Mouse (Mus musculus): Measurements from ENCODE around the gene Hoxd11. TPM values are rescaled to one million over a fixed set of nuclear protein-coding genes. Genes with fewer than 3 reads are reported as not detected.

Hoxd11 gene
- polyA plus RNA-seq (2012; rRNA removed) = 0.44 and 0.76 TPM in 2 replicates

DNA sequence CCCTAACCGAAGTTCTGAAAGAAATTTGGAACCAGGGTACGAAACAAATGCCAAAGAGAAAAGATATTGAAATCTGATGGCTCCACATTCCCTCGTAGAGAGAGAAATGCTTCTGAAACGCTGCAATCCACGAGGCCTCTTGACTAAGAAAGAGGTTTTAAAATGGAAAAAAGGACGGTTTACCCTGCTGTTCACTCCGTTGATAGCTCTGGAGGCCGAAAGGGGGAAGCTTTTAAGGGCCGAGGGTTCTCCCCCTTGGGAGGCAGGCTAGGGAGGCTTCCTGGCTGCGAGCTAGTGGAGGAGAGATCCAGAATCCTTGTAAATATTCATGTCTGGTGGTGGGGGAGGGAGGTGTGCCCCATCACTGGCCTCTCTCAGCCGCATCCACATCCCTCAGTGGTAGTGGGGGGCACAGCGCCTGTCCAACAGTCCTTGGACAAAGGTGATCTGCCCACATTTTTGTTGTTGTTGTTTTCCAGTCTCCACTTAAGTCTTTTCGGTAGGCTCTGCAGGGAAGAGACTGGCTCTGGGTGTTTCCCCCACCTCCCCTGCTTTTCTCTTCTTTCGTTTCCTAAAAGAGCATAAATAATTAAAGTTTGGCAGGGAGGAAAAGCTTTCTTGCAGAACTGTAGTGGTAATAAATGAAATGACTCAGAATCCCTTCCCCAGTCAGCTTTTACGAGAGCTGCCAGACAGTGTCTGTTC is at the start of gene Hoxd11:
Hoxd11 (plus strand) TSS at position 667 of the 705 bp plus-strand sequence.
- DNase-seq (ENCODE audit: low read depth) = no peak

DNA sequence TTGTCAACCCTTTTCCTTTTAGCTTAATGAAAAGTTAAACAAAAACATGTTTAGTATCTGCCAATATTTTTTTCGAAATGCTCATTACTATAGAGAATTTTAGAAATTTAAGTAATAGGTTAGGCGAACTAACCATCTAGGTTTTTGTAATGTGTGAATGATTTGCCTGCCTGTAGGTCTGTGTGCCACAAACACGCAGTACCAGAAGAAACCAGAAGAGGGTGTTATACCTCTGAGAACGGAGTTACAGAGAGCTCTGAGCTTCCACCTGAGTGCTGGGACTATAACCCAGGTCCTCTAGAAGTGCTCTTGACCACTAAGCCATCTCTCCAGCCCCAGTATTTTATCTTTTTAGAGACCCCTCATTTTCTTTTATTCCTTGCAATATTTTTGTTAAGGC is 43.9 kb upstream of the Hoxd11 start:
- DNase-seq (ENCODE audit: low read depth) = no peak

DNA sequence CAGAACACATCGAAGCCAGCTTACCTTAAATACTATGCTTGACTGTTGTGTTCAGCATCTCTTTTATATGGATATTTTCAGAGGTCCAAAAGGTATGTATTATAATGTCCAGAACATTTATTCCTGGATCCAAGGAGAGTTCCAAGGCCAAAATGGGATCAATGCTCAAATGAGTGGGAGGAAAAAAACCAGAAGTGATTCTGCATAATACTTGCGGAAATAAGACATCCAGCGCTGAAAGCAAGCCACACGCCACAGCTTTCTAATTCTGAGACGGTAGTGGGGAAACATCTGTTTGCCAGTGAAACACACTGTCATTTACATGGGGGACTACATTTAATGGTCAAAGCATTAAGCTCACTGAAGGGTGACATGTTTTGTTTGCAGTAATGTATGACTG is 36.9 kb upstream of the Hoxd11 start:
- no peak for DNase-seq (ENCODE audit: low read depth)

DNA sequence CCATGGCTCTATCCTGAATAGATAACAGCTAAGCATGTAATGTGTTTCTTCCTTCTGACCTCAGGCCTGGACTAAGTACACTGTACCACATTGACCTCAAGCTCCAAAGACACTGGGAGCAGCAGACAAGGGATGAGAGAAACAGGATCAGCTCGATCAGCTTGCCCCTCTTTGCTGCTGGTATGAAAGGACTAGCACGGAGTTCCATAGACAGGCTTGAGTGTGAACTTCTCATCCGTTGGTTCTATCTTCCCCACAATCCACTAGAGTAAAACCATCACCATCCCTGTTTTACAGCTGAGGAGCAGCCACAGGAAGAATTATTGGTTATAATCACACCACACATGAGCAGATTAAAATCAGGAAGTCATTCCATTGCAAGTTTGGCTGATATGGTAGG is 33.7 kb upstream of the Hoxd11 start:
- DNase-seq (ENCODE audit: low read depth) = no peak

DNA sequence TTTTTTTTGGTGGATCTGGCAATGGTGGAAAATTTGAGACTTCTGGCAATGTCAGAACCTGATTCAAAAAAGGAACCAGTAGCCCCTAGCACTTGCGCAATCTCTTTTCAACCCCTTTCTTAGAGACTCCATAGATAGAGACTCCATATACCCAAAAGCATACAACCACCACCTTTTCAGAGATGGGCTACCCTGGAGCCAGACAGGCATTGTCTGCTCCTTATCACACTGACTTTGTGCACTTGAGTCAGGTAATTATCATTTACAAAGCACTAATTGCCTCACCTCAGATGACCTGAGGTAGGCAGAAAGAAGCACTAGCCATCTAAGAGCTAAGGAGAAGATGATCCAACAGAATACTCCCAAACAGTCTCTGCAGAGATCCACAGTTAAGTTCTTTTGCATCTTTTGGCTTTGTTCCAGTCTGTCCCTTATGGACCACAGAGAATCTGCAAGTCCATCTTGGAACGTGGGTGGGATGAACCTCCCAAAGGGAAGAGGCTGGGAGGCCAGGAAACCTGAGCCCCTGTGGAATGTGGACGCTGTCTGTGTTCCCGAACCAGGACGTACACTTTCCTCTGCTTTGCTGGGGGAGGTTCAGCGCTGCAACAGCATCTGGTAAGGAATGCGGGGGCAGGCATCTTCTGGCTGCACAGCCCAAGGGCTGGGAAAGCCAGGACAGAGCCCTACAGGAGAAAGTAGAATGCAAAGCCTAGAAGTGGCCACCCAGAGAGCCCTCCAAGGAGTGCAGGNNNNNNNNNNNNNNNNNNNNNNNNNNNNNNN is 32.1 kb upstream of the Hoxd11 start:
- no peak for DNase-seq (ENCODE audit: low read depth)

DNA sequence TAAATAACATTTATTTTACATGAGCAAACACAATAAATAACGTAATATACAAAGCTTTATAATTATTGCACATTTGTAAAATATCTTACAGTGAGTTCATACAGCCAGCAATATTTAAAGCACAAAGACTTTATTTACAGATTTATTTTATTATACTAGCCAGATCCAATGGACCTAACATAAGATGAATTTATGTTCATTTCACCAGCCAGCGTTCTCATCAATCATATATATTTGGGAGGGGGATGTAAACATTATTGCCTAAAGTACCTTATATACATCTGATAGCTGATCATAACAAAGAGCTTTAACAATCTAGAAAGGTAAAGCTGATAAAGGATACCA is 26.4 kb upstream of the Hoxd11 start:
- DNase-seq (ENCODE audit: low read depth) = no peak

DNA sequence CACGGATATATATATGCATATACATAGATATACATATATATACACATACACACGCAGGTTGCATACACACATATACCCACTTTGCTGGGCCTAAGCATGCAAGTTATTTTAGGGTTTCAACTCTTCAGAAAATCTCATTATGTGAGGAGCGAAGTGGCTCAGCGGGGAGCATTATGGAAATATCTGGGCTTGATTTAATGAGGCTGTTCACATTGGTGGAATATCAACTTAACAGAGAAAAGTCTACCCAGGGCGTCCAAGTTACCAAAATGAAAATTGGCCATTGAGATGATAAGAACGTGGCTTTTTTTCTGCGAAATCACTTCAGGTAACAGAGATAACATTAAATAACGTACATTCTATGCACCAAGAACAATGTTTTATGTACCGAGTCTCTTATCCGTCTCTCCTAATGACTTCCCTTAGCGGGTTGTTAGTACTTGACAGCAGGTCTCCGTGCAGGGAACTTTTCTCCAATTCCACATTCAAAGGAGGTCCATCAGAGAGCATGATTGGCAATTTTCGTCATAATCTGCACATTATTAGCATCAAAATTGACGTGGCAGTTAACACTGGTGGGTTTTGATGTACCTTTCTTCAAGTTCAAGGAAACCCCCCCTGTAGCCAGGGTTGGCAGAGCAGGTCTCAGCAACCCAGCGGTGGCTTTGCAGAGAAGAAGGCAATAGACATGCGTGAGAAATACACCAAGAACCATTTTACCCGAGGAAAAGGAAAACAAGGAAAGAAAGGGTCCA is 25.4 kb upstream of the Hoxd11 start:
- DNase-seq (ENCODE audit: low read depth) = no peak

DNA sequence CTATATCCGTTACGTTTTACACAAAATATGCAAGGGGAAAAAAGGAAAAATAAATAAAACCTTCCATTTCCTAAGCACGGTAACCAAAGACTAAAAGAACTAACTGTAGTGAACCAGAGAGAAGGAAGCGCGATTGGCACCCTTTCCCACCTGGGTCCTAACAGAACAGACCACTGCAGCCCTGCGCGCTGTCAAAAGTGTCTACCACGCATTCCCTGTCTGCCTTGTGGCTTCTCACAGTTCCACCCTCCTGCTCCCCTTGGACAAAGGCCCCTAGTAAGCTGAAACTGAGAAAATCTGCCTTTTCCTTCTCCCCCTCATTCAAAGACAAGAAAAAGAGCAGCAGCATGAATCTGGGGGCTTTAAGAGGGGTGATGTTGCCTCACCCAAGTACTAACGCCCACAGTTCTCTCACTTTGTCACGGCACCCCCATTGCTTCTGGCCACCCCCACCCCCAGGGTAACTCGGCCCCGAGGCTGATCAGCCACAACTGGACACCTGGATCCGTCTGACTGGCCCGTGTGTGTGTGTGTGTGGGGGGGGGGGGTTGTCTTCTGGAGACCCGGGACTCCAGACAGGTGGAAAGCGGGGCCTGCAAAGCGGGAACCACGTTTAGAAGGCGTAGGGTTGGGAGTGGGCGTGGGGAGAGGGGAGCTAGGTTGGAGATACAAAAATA is 24.5 kb upstream of the Hoxd11 start:
- DNase-seq (ENCODE audit: low read depth) = no peak

DNA sequence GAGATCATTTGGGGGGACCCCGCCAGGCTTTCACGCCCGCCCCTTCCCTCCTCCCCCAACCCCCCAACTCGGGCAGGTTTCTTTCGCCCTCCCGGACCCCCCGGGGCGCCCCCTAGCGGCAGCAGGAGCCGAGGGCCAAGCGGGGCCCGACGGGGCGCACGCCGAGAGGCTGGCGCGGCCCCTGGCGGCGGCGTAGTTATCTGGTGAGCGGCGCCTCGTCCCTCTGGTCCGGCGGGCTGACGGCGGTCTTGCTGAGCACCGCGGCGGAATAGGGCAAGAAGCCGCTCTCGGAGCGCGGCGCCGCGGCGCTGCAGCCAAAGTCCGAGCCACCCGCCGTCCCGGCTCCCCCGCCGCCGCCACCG is 24.0 kb upstream of the Hoxd11 start:
- no peak for DNase-seq (ENCODE audit: low read depth)

DNA sequence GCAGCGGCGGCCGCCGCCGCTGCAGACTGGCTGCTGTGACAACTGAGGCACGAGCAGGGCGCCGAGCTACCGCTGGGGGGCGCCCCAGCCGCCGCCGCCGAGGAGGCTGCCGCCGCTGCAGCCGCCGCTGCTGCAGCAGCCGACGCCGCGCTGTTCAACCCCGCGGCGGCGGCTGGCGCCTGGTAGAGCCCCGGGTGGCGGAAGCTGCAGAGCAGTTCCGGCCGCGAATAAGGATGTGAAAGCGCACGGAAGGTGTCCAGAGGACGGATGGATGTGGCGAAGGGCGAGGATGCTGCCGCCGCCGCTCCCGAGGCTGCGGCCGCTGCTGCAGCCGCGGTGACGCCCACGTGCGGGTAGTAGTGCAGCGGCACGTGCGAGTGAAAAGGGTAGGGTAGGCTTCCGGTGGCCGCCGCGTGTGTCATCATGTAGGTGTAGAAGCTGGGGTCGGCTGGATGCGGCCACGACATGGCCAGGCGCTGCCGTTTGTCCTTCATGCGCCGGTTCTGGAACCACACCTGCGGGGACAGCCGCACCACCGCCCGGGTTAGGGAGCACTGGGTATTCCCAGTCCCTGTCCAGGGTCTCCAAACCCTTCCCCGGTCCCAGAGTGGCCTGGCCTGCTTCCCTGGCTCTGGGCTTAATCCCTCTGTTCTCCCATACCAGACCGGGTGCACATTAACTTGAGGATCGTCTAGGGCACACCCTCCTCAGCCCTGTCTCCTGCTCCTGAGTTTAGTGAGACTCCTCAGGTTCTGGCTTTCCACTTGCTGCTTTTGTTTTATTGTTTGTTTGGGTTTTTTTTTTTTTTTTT is 23.3 kb upstream of the Hoxd11 start:
- no peak for DNase-seq (ENCODE audit: low read depth)

DNA sequence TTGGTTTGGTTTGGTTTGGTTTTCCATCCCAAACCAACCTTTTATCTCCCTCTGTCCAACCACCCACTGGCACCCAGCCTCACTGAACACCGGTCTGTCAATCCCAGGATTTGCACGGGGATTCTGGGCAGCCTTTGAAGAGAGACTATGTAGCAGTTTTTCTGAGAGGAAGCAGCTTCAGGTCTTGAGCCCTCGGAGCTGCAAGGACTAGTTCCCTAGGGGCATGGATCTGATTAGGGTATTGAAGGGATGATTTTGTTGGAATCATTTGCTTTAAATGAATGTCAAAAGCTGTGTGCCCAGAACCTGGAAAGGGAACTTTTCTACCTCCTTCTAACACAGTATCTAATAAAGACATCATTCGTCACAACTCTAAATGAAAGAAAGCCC is 22.7 kb upstream of the Hoxd11 start:
- DNase-seq (ENCODE audit: low read depth) = no peak

DNA sequence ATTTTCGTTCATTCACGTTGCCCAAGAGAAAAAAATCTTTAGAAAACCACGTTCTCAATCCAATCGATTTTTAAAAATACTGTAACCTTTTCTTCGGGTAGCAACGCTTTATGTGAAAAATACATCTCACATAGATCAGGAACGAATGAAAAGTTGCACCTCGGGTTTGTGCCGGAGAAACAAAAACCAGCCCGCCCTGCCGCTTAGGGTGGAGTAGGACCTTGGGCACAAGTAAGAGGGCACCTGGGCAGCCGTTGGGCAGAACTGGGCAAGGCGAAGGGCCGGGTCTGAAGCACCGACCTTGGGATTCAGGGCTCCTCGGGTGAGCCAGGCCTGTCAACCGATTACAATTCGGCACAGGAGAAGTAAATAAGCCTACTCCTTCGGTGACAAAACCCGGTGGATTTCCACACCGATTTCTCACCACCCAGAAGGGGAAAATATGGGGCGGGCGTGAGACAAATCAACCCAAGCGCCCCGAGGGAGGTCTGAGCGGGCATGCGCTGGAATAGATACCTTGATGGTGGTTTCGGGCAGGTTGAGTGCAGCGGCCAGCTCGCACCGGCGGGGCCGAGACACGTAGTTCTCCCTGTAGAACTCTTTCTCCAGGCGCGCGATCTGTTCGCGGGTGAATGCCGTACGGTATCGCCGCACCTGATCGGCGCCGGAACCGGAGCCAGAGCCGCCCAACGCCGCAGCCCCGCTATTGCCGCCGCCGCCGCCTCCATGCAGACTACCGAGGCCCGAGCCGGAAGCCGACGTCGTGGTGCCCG is 21.9 kb upstream of the Hoxd11 start:
- DNase-seq (ENCODE audit: low read depth) = no peak

DNA sequence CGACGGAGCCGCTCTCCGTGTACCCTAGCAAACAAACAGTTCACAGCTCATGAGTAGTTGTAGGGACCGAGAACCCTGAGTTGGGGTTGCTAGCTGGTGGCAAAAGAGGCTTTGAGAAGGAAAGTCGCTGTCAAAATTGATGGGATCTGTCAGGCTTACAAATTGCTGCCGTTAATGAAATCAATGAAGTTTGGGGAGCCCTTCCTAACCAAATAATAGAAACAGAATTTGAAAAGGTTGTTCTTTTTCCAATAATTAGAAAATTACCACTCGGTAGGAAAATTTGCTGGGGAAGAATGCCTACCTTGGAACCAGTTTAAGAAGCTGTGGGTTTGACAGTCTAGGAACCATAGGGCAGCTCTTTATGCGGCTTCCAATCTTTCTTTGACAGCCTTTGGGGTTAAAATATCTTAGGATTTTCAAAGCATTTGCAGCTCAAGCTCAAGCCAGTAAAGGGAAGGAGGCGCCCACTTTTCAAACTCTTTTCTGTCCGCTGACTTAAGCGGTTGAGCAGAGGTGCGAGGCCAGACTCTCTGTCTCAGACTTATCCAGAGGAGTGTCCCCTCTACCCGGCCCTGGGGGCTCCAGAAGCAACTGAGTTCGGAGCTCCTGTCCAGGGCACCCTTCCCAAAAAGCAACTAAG is 21.2 kb upstream of the Hoxd11 start:
- no peak for DNase-seq (ENCODE audit: low read depth)

DNA sequence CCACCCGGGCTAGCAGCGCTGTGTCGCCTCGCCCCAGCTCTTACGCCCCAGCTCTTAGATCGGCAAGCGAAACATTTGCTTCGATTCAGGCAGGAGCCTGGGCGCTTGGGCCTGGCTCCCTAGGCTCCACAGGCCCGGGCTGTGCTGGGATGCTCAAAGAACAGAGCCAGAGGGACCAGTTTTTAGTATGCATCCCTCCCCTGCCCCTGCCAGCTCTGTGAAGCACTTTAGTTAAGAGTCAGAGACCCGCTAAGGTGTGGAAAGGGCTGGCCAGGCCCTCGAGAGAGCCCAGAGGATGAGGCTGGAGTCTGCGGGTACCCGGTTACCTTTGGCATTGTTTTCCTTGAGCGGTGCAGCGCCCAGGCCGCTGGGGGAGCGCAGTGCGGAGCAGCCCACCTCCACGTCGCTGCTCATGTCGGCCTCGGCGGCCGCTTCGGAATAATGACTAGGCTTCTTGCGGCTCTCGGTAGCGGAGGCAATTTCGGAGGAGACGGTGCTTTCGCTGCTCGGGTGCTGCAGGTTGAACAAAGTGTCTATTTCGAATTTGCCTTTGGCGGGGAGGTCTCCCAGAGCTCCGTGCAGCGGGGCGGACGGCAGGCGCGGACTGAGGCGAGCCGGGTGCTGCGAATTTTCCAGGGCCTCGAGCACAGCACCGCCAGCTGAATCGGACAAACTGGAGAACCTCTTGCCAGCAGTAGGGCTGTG is 20.5 kb upstream of the Hoxd11 start:
- DNase-seq (ENCODE audit: low read depth) = no peak

DNA sequence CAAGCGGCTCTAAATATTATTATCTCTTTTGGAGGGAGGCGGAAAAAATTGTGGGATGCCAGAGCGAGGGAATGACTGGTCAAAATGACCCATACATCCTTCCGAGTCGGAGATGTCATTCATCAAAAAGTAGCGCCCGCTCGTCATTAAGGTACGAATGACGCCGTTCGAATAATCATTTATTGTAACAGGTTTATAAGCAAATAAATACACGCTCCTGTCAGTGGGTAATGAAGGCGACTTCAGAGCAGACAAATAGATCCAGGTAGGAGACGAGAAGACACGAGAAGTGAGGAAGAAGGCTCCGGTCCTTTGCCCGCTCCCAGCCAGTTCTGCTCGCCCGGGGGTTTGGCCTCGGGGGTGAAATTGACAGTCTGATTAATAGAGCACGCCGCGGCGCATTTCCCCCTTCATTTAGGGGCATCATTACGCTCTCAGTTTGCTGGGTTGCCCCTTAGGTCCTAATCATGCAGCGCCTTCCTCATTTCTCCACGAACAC is 19.8 kb upstream of the Hoxd11 start, which contains the start of gene Evx2:
Evx2 (minus strand) TSS at position 51 of the 499 bp plus-strand sequence.
- no peak for DNase-seq (ENCODE audit: low read depth)

DNA sequence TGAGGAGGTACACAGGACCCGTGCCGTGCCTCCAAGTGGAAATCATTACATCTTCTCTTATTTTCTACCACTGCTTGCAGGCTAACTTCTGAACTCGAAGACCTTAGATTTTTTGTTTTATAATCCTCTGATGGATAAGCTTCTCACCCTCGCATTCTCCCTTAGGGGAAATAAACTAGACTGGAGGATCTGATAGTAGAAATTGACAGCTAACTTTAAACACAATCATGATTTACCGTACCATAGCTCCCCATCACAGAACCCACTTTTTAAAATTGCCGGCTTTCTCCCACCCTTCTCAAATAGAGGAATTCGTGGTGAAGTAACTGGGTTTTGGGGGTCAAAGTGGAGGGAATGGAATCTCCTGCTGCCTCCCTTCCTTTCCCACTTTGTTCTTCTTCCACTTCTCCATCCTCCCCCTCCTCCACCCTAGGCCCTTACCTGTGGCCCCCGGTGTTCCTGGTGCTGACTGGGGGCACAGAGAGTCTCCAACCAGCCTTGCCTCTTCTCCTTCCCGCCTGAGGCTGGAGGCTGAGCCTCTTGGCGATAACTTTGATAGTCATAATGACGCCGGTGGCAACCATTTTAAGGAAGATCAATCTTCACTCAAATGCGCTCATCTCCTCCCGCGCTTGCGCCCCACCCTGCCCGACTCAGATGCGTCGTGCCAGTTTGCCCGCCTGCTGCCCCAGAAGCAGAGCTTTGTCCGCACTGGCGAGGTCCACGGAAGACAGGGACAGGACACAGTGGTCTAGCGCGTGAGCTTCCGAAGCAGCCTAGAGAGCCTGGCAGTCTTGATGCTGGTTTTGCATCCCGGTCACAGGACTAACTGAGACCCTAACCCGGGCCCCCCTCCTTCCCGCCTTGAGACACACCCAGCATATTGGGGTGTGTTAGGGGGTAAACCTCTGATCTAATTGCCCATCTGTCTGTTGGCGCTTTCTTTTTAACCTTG is 18.7 kb upstream of the Hoxd11 start:
- DNase-seq (ENCODE audit: low read depth) = no peak

DNA sequence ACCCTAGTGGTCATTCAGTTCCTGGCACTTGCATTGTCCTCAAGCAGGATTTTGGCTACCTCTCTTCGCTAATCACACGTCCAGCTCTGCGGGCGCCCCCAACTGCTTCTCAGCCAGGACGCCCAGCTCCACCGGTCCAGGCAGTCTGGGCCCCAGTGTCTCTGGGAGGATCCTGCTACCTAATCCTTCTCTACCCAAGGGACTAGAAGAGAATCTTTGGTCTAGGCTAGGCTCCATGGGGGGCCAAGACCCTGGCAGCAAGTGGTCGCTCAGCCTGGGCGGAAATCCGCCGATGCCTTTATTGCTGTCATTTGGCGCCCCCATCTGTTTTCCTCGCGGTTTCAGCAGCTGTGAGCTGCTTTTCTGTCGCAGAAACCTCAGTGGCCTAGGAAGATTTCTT is 17.7 kb upstream of the Hoxd11 start:
- no peak for DNase-seq (ENCODE audit: low read depth)

DNA sequence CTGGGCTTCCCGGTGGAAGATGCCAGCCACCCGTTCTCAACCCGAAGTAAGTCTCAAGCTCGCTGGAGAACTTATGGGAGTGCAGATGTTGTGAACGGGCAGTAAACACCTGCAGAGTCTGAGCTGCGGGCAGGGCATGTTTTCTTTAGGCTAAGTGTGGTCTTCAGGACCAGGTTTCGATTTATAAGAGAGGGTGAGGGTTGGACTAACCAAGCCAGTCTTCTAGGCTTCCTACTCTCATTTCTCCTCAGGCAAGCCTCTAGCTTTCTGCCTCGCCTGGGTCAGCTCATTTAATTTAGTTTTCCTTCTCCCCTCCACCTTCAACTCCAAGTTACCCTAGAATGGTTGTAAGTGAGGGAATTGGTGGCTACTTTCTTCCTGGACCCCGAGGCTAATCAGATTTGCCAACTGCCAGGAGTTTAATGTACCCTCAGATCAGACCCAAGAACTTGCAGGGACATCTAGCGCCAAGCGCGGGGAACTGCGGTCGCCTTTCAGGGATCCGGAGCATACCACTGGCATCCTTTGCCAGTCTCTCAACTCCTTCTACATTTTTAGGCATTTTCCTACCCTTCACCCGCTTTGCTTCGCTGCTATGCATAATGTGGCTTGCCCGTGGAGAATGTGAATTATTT is 15.9 kb upstream of the Hoxd11 start:
- DNase-seq (ENCODE audit: low read depth) = no peak
